Mouse (Mus musculus): ENCODE data around the gene Rbfox2. TPM values are rescaled to one million over a fixed set of nuclear protein-coding genes. Genes with fewer than 3 reads are reported as not detected.
A peak's percentile ranks its signal among the peaks of the same experiment; 100 is the strongest.

The Rbfox2 gene
- polyA plus RNA-seq (2015; fragmentation: Nextera tagmentation; extraction: Ambion mirVana), result 173 and 183 TPM in 2 replicates

GRCm38 (mm10) chr15:77306547-77307261 is at the start of gene Rbfox2:
Rbfox2 (minus strand) TSS chr15:77307004.
- Histone ChIP-seq H3K4me2 (replicated peaks) (peak within 1 kb of the TSS; percentile 62), H3K36me3 (no peaks in the 10 kb centered on the region), H3K4me1 (peaks cover 36% of the 10 kb centered on the region), H3K9ac (replicated peaks) (peak within 1 kb of the TSS; percentile 89), H3K27ac (replicated peaks) (peak within 1 kb of the TSS; percentile 97), H3K4me3 (peak within 1 kb of the TSS; percentile 81), H3K27me3 (no peaks in the 10 kb centered on the region), H3K9me3 (no peaks in the 10 kb centered on the region)
- under 1% methylated on average over 88 of the region's 90 CpGs for WGBS
- ATAC-seq (replicated peaks), result peak; percentile 97

- H3K4me3 ChIP-seq, result 0 out of 2 replicates have a peak overlapping the region, but pooled peaks have one; percentile 2
- H3K9me3 ChIP-seq, result no peaks in the 10 kb centered on the region
- WGBS, result 13% methylated on average over 11 of the region's 11 CpGs
- H3K4me1 ChIP-seq, result peaks cover 45% of the 10 kb centered on the region
- no peaks in the 10 kb centered on the region for H3K36me3 ChIP-seq
- H3K27me3 ChIP-seq, result no peaks in the 10 kb centered on the region
- H3K27ac ChIP-seq (replicated peaks), result peak overlapping the region; percentile 54
- H3K4me2 ChIP-seq (replicated peaks), result peak overlapping the region; percentile 34
- H3K9ac ChIP-seq (replicated peaks), result 0 out of 2 replicates have a peak overlapping the region, but pooled peaks have one; percentile 6
- ATAC-seq (replicated peaks), result peak; percentile 42
Measured at GRCm38 (mm10) chr15:77356248-77356810, 49.5 kb upstream of the Rbfox2 start.

GRCm38 (mm10) chr15:77354848-77355551 is 48.2 kb upstream of the Rbfox2 start:
- H3K36me3 ChIP-seq, result no peaks in the 10 kb centered on the region
- H3K9me3 ChIP-seq, result no peaks in the 10 kb centered on the region
- H3K4me3 ChIP-seq, result no peak overlapping the region
- no peak overlapping the region for H3K4me2 ChIP-seq (replicated peaks)
- H3K4me1 ChIP-seq, result peaks cover 45% of the 10 kb centered on the region
- ATAC-seq (replicated peaks), result no peak
- H3K27me3 ChIP-seq, result no peaks in the 10 kb centered on the region
- whole genome bisulfite sequencing, result 50% methylated on average over 6 of the region's 6 CpGs
- peak overlapping the region; percentile 61 for H3K27ac ChIP-seq (replicated peaks)
- H3K9ac ChIP-seq (replicated peaks), result no peak overlapping the region

- Histone ChIP-seq H3K9ac (replicated peaks) (no peak overlapping the region), H3K27me3 (no peaks in the 10 kb centered on the region), H3K4me3 (no peak overlapping the region), H3K9me3 (no peaks in the 10 kb centered on the region), H3K36me3 (no peaks in the 10 kb centered on the region), H3K4me2 (replicated peaks) (no peak overlapping the region), H3K27ac (replicated peaks) (peak overlapping the region; percentile 61; the same call in 1 of the 2 replicates), H3K4me1 (peaks cover 42% of the 10 kb centered on the region)
- no peak for ATAC-seq (replicated peaks)
- 51% methylated on average over 4 of the region's 4 CpGs for WGBS
Measured at GRCm38 (mm10) chr15:77354496-77354847, 47.7 kb upstream of the Rbfox2 start.

- H3K4me1 ChIP-seq, result peaks cover 35% of the 10 kb centered on the region
- 39% methylated on average over 4 of the region's 4 CpGs for WGBS
- H3K4me2 ChIP-seq (replicated peaks), result no peak overlapping the region
- no peak overlapping the region for H3K4me3 ChIP-seq
- no peaks in the 10 kb centered on the region for H3K36me3 ChIP-seq
- no peaks in the 10 kb centered on the region for H3K27me3 ChIP-seq
- no peak for ATAC-seq (replicated peaks)
- no peaks in the 10 kb centered on the region for H3K9me3 ChIP-seq
- H3K27ac ChIP-seq (replicated peaks), result no peak overlapping the region
- H3K9ac ChIP-seq (replicated peaks), result no peak overlapping the region
Measured at GRCm38 (mm10) chr15:77353764-77354163, 47.0 kb upstream of the Rbfox2 start.

- Histone ChIP-seq H3K4me2 (replicated peaks) (no peak overlapping the region), H3K4me3 (no peak overlapping the region), H3K9ac (replicated peaks) (no peak overlapping the region), H3K27me3 (no peaks in the 10 kb centered on the region), H3K36me3 (no peaks in the 10 kb centered on the region), H3K4me1 (peaks cover 29% of the 10 kb centered on the region), H3K9me3 (no peaks in the 10 kb centered on the region), H3K27ac (replicated peaks) (no peak overlapping the region)
- 63% methylated on average over 7 of the region's 7 CpGs for WGBS
- no peak for ATAC-seq (replicated peaks)
Measured at GRCm38 (mm10) chr15:77352863-77353262, 46.1 kb upstream of the Rbfox2 start.

GRCm38 (mm10) chr15:77350117-77350516 is 43.3 kb upstream of the Rbfox2 start:
- H3K4me1 ChIP-seq, result peaks cover 11% of the 10 kb centered on the region
- H3K27ac ChIP-seq (replicated peaks), result no peak overlapping the region
- no peak for ATAC-seq (replicated peaks)
- no peak overlapping the region for H3K9ac ChIP-seq (replicated peaks)
- no peak overlapping the region for H3K4me2 ChIP-seq (replicated peaks)
- no peaks in the 10 kb centered on the region for H3K36me3 ChIP-seq
- H3K9me3 ChIP-seq, result no peaks in the 10 kb centered on the region
- no peak overlapping the region for H3K4me3 ChIP-seq
- H3K27me3 ChIP-seq, result no peaks in the 10 kb centered on the region
- 93% methylated on average over 7 of the region's 7 CpGs for WGBS

- Histone ChIP-seq H3K36me3 (no peaks in the 10 kb centered on the region), H3K4me1 (peaks cover 16% of the 10 kb centered on the region), H3K9me3 (no peaks in the 10 kb centered on the region), H3K27me3 (no peaks in the 10 kb centered on the region), H3K4me2 (replicated peaks) (no peak overlapping the region), H3K9ac (replicated peaks) (no peak overlapping the region), H3K4me3 (no peak overlapping the region), H3K27ac (replicated peaks) (no peak overlapping the region)
- WGBS, result 77% methylated on average over 7 of the region's 7 CpGs
- ATAC-seq (replicated peaks), result no peak
Measured at GRCm38 (mm10) chr15:77348146-77348545, 41.3 kb upstream of the Rbfox2 start.

- Histone ChIP-seq H3K9me3 (no peaks in the 10 kb centered on the region), H3K4me1 (peaks cover 20% of the 10 kb centered on the region), H3K36me3 (no peaks in the 10 kb centered on the region), H3K27me3 (no peaks in the 10 kb centered on the region), H3K9ac (replicated peaks) (no peak overlapping the region), H3K4me2 (replicated peaks) (no peak overlapping the region), H3K27ac (replicated peaks) (0 out of 2 replicates have a peak overlapping the region, but pooled peaks have one; percentile 45), H3K4me3 (no peak overlapping the region)
- ATAC-seq (replicated peaks), result no peak
- WGBS, result 52% methylated on average over 17 of the region's 17 CpGs
Measured at GRCm38 (mm10) chr15:77344127-77345125, 37.6 kb upstream of the Rbfox2 start.

- peak; percentile 76 for ATAC-seq (replicated peaks)
- peak overlapping the region; percentile 45; the same call in 1 of the 2 replicates for H3K27ac ChIP-seq (replicated peaks)
Measured at GRCm38 (mm10) chr15:77343527-77344091, 36.8 kb upstream of the Rbfox2 start.

GRCm38 (mm10) chr15:77342962-77343526 is 36.2 kb upstream of the Rbfox2 start:
- H3K4me1 ChIP-seq, result peaks cover 20% of the 10 kb centered on the region
- H3K9me3 ChIP-seq, result no peaks in the 10 kb centered on the region
- no peaks in the 10 kb centered on the region for H3K27me3 ChIP-seq
- ATAC-seq (replicated peaks), result no peak; the same call in 1 of the 2 replicates
- no peaks in the 10 kb centered on the region for H3K36me3 ChIP-seq
- peak overlapping the region; percentile 24 for H3K4me3 ChIP-seq
- 25% methylated on average over 18 of the region's 18 CpGs for WGBS
- peak overlapping the region; percentile 28; the same call in 1 of the 2 replicates for H3K27ac ChIP-seq (replicated peaks)
- H3K4me2 ChIP-seq (replicated peaks), result peak overlapping the region; percentile 43
- H3K9ac ChIP-seq (replicated peaks), result peak overlapping the region; percentile 42

More at GRCm38 (mm10) chr15:77343527-77344091, 36.8 kb upstream of the Rbfox2 start:
- no peaks in the 10 kb centered on the region for H3K9me3 ChIP-seq
- H3K4me3 ChIP-seq, result peak overlapping the region; percentile 24
- no peaks in the 10 kb centered on the region for H3K27me3 ChIP-seq
- peak overlapping the region; percentile 43 for H3K4me2 ChIP-seq (replicated peaks)
- no peaks in the 10 kb centered on the region for H3K36me3 ChIP-seq
- 14% methylated on average over 12 of the region's 13 CpGs for whole genome bisulfite sequencing
- peak overlapping the region; percentile 42 for H3K9ac ChIP-seq (replicated peaks)
- peaks cover 20% of the 10 kb centered on the region for H3K4me1 ChIP-seq
